ENCODE assay signal across 17 mouse cellular contexts in the genomic region with DNA sequence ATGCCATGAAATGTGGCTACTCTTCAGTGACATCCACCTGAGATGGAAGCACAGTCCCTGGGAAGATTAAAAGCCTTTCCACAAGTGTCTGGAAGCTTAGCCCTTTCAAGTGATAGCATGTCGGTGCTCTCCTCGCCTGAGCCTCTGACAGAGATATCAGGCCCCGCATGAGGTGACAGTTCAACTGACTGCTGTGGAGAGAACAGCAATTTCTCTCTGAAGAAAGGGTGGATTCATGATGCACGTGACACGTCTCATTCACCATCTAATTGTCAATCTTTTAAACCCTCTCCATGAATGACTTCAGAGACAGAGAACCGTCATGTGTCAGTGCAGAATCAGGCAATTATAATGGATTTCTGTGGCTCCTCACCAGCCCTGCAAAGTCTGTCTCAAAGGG.
DNase-seq lines count a peak whose midpoint lies in the region; ATAC-seq and TF ChIP-seq lines count a peak whose summit lies in the region.
"Had no signal": no experiment of that assay in that cellular context is flagged by ENCODE, and none has a peak within 500 bp of the region (broad histone marks: within the 10 kb centered on the region; RNA-seq: fewer than 3 reads in every experiment).

No protein-coding gene starts in this region.

- no peaks in the 10 kb centered on the region for H3K36me3 ChIP-seq in forebrain, embryonic 14.5 days (ENCODE audit: control insufficient read depth, insufficient read depth, low read length)
- no peaks in the 10 kb centered on the region for H3K36me3 ChIP-seq in hindbrain, postnatal 0 days (ENCODE audit: insufficient read depth, low read length)
- no peaks in the 10 kb centered on the region for H3K36me3 ChIP-seq in neural tube, embryonic 15.5 days
- H3K36me3 ChIP-seq: heart, embryonic 15.5 days had no signal

- no peaks in the 10 kb centered on the region for H3K27me3 ChIP-seq in forebrain, embryonic 14.5 days (replicated peaks; ENCODE audit: control insufficient read depth, insufficient read depth, low read length)
- H3K27me3 ChIP-seq in hindbrain, postnatal 0 days (ENCODE audit: insufficient read depth, low read length), result no peaks in the 10 kb centered on the region
- no peaks in the 10 kb centered on the region for H3K27me3 ChIP-seq in neural tube, embryonic 15.5 days (replicated peaks)

- TF ChIP-seq CTCF in layer of hippocampus, adult 2 months (conservative IDR thresholded peaks at IDR 0.05), result no peak
- no peak for TF ChIP-seq CTCF in hindbrain, postnatal 0 days (IDR thresholded peaks at IDR 0.05; ENCODE audit: low read depth)

- DNase-seq in layer of hippocampus, adult 2 months (ENCODE audit: low spot score in 2 of 2), result no peak
- DNase-seq in layer of hippocampus, adult 9-11 months, result no peak
- peak; percentile 61 for DNase-seq in forebrain, embryonic 14.5 days (ENCODE audit: low spot score)
- no peak for DNase-seq in hindbrain, postnatal 0 days (ENCODE audit: low spot score)
- DNase-seq in retina, embryonic 14.5 days (ENCODE audit: low spot score), result no peak
- no peak for DNase-seq in thymus, adult 18-20 months
- DNase-seq: adrenal gland, postnatal 14 days; B cell, adult 2 months; heart, adult 2 months; kidney, adult 18-20 months; kidney, postnatal 10 days; liver; liver, postnatal 0 days; lung, postnatal 36 days had no signal

- peak; percentile 56 for ATAC-seq in forebrain, embryonic 14.5 days
- no peak for ATAC-seq in hindbrain, postnatal 0 days
- no peak for ATAC-seq in neural tube, embryonic 15.5 days (ENCODE audit: low FRiP score)
- ATAC-seq: liver, postnatal 0 days had no signal

- H3K9ac ChIP-seq in forebrain, embryonic 14.5 days (ENCODE audit: low read length), result no peak overlapping the region
- H3K9ac ChIP-seq in hindbrain, postnatal 0 days (replicated peaks; ENCODE audit: low read length), result no peak overlapping the region
- no peak overlapping the region for H3K9ac ChIP-seq in neural tube, embryonic 15.5 days (replicated peaks)
- H3K9ac ChIP-seq: heart, embryonic 15.5 days; liver, postnatal 0 days had no signal

- WGBS in forebrain, embryonic 14.5 days, result 42% methylated on average over 6 of the region's 6 CpGs
- 37% methylated on average over 6 of the region's 6 CpGs for WGBS in hindbrain, postnatal 0 days
- 57% methylated on average over 6 of the region's 6 CpGs for WGBS in neural tube, embryonic 15.5 days

- no peaks in the 10 kb centered on the region for H3K9me3 ChIP-seq in forebrain, embryonic 14.5 days (replicated peaks; ENCODE audit: control insufficient read depth, low read length)
- no peaks in the 10 kb centered on the region for H3K9me3 ChIP-seq in hindbrain, postnatal 0 days (ENCODE audit: low read length)
- no peaks in the 10 kb centered on the region for H3K9me3 ChIP-seq in neural tube, embryonic 15.5 days (replicated peaks)
- H3K9me3 ChIP-seq: heart, embryonic 15.5 days had no signal

- H3K4me1 ChIP-seq in forebrain, embryonic 14.5 days (ENCODE audit: control insufficient read depth, insufficient read depth, low read length), result peaks cover 21% of the 10 kb centered on the region
- peaks cover 19% of the 10 kb centered on the region for H3K4me1 ChIP-seq in hindbrain, postnatal 0 days (ENCODE audit: insufficient read depth, low read length)
- peaks cover 43% of the 10 kb centered on the region for H3K4me1 ChIP-seq in neural tube, embryonic 15.5 days

- H3K4me2 ChIP-seq in forebrain, embryonic 14.5 days (ENCODE audit: low read length), result no peak overlapping the region
- no peak overlapping the region for H3K4me2 ChIP-seq in hindbrain, postnatal 0 days (ENCODE audit: low read depth, low read length)
- no peak overlapping the region for H3K4me2 ChIP-seq in neural tube, embryonic 15.5 days
- H3K4me2 ChIP-seq: heart, embryonic 15.5 days had no signal

- no peak overlapping the region for H3K4me3 ChIP-seq in layer of hippocampus, adult 2 months
- no peak overlapping the region for H3K4me3 ChIP-seq in forebrain, embryonic 14.5 days (ENCODE audit: low read depth, low read length)
- H3K4me3 ChIP-seq in hindbrain, postnatal 0 days (ENCODE audit: low read length), result no peak overlapping the region
- H3K4me3 ChIP-seq in neural tube, embryonic 15.5 days (replicated peaks), result no peak overlapping the region
- H3K4me3 ChIP-seq: erythroblast, embryonic 14.5 days; heart, adult 2 months; heart, embryonic 15.5 days had no signal

- H3K27ac ChIP-seq in layer of hippocampus, adult 2 months, result peak overlapping the region; percentile 82
- no peak overlapping the region for H3K27ac ChIP-seq in forebrain, embryonic 14.5 days (ENCODE audit: low read depth, low read length)
- H3K27ac ChIP-seq in hindbrain, postnatal 0 days, result peak overlapping the region; percentile 32; the same call in 1 of the 2 replicates
- H3K27ac ChIP-seq in neural tube, embryonic 15.5 days (replicated peaks), result peak overlapping the region; percentile 60
- H3K27ac ChIP-seq: heart, adult 2 months; heart, embryonic 15.5 days had no signal
